Mouse (Mus musculus): Measurements from ENCODE around the gene Tprg.

Gene Tprg

GRCm38 (mm10) chr16:25425376-25425775 lies 138.8 kb downstream of the Tprg start:
- DNase-seq, result no peak

- DNase-seq, result peak; percentile 65
Observed at GRCm38 (mm10) chr16:25426261-25426660, 139.6 kb downstream of the Tprg start.

- DNase-seq, result no peak
Observed at GRCm38 (mm10) chr16:25440039-25440438, 153.4 kb downstream of the Tprg start.

- DNase-seq, result peak; percentile 27
Observed at GRCm38 (mm10) chr16:25445580-25445979, 159.0 kb downstream of the Tprg start.

GRCm38 (mm10) chr16:25451511-25451910 lies 164.9 kb downstream of the Tprg start:
- DNase-seq, result peak; percentile 8

GRCm38 (mm10) chr16:25464732-25465131 lies 178.1 kb downstream of the Tprg start:
- DNase-seq, result no peak

GRCm38 (mm10) chr16:25465435-25466139 lies 179.0 kb downstream of the Tprg start:
- DNase-seq, result peak; percentile 29

GRCm38 (mm10) chr16:25468040-25468439 lies 181.4 kb downstream of the Tprg start:
- DNase-seq, result no peak

- DNase-seq, result no peak
Observed at GRCm38 (mm10) chr16:25468662-25469061, 182.0 kb downstream of the Tprg start.

All from kidney, postnatal 14 days (tissue).